Mouse (Mus musculus): ENCODE measurements at regions not wholly inside any gene's neighbourhood (a gene's known extent, or its start where the extent isn't known, plus 50 kb on each side); places are given as distances from the start of the nearest gene placed in this dataset.

GRCm38 (mm10) chr15:62861422-62861821 lies 983.6 kb downstream of the Gsdmc2 start:
- Histone ChIP-seq H3K27me3 (ENCODE audit: control insufficient read depth, insufficient read depth, low read length) (no peaks in the 10 kb centered on the region), H3K9ac (ENCODE audit: low read depth, low read length) (no peak overlapping the region), H3K9me3 (ENCODE audit: control insufficient read depth, low read length) (no peaks in the 10 kb centered on the region), H3K27ac (ENCODE audit: low read depth, low read length) (no peak overlapping the region), H3K4me3 (ENCODE audit: low read depth, low read length) (no peak overlapping the region), H3K36me3 (ENCODE audit: control insufficient read depth, insufficient read depth, low read length) (no peaks in the 10 kb centered on the region), H3K4me1 (replicated peaks; ENCODE audit: control insufficient read depth, insufficient read depth, low read length) (no peaks in the 10 kb centered on the region), H3K4me2 (replicated peaks; ENCODE audit: low read depth, low read length) (no peak overlapping the region)
- no peak for DNase-seq (ENCODE audit: low spot score)
- ATAC-seq (ENCODE audit: low FRiP score) = no peak

- no peak overlapping the region for H3K9ac ChIP-seq (ENCODE audit: low read depth, low read length)
- no peak for DNase-seq (ENCODE audit: low spot score)
- H3K27ac ChIP-seq (ENCODE audit: low read depth, low read length) = no peak overlapping the region
- no peaks in the 10 kb centered on the region for H3K9me3 ChIP-seq (ENCODE audit: control insufficient read depth, low read length)
- H3K4me2 ChIP-seq (replicated peaks; ENCODE audit: low read depth, low read length) = no peak overlapping the region
- ATAC-seq (ENCODE audit: low FRiP score) = no peak
- no peaks in the 10 kb centered on the region for H3K36me3 ChIP-seq (ENCODE audit: control insufficient read depth, insufficient read depth, low read length)
- no peaks in the 10 kb centered on the region for H3K27me3 ChIP-seq (ENCODE audit: control insufficient read depth, insufficient read depth, low read length)
- H3K4me1 ChIP-seq (replicated peaks; ENCODE audit: control insufficient read depth, insufficient read depth, low read length) = no peaks in the 10 kb centered on the region
- no peak overlapping the region for H3K4me3 ChIP-seq (ENCODE audit: low read depth, low read length)
Measured at GRCm38 (mm10) chr15:62849326-62849725, 995.7 kb downstream of the Gsdmc2 start.

GRCm38 (mm10) chr15:62845884-62846283 lies 999.1 kb downstream of the Gsdmc2 start:
- no peak overlapping the region for H3K9ac ChIP-seq (ENCODE audit: low read depth, low read length)
- 86% methylated on average over 3 of the region's 3 CpGs for WGBS
- no peaks in the 10 kb centered on the region for H3K36me3 ChIP-seq (ENCODE audit: control insufficient read depth, insufficient read depth, low read length)
- DNase-seq (ENCODE audit: low spot score) (no peak), ATAC-seq (ENCODE audit: low FRiP score) (no peak)
- no peaks in the 10 kb centered on the region for H3K9me3 ChIP-seq (ENCODE audit: control insufficient read depth, low read length)
- no peak overlapping the region for H3K27ac ChIP-seq (ENCODE audit: low read depth, low read length)
- H3K4me1 ChIP-seq (replicated peaks; ENCODE audit: control insufficient read depth, insufficient read depth, low read length) = no peaks in the 10 kb centered on the region
- H3K4me3 ChIP-seq (ENCODE audit: low read depth, low read length) = no peak overlapping the region
- H3K27me3 ChIP-seq (ENCODE audit: control insufficient read depth, insufficient read depth, low read length) = no peaks in the 10 kb centered on the region
- no peak overlapping the region for H3K4me2 ChIP-seq (replicated peaks; ENCODE audit: low read depth, low read length)

GRCm38 (mm10) chr15:62825586-62825985 lies 1019.4 kb downstream of the Gsdmc2 start:
- ATAC-seq (ENCODE audit: low FRiP score) = no peak
- Histone ChIP-seq H3K36me3 (ENCODE audit: control insufficient read depth, insufficient read depth, low read length) (no peaks in the 10 kb centered on the region), H3K27ac (ENCODE audit: low read depth, low read length) (no peak overlapping the region), H3K4me2 (replicated peaks; ENCODE audit: low read depth, low read length) (no peak overlapping the region), H3K9ac (ENCODE audit: low read depth, low read length) (no peak overlapping the region), H3K4me1 (replicated peaks; ENCODE audit: control insufficient read depth, insufficient read depth, low read length) (no peaks in the 10 kb centered on the region), H3K27me3 (ENCODE audit: control insufficient read depth, insufficient read depth, low read length) (no peaks in the 10 kb centered on the region), H3K9me3 (ENCODE audit: control insufficient read depth, low read length) (no peaks in the 10 kb centered on the region), H3K4me3 (ENCODE audit: low read depth, low read length) (no peak overlapping the region)
- DNase-seq (ENCODE audit: low spot score) = no peak

GRCm38 (mm10) chr15:62823861-62824518 lies 1021.0 kb downstream of the Gsdmc2 start:
- Histone ChIP-seq H3K9me3 (ENCODE audit: control insufficient read depth, low read length) (no peaks in the 10 kb centered on the region), H3K27me3 (ENCODE audit: control insufficient read depth, insufficient read depth, low read length) (no peaks in the 10 kb centered on the region), H3K9ac (ENCODE audit: low read depth, low read length) (no peak overlapping the region), H3K4me1 (replicated peaks; ENCODE audit: control insufficient read depth, insufficient read depth, low read length) (no peaks in the 10 kb centered on the region), H3K4me2 (replicated peaks; ENCODE audit: low read depth, low read length) (no peak overlapping the region), H3K36me3 (ENCODE audit: control insufficient read depth, insufficient read depth, low read length) (no peaks in the 10 kb centered on the region), H3K4me3 (ENCODE audit: low read depth, low read length) (no peak overlapping the region), H3K27ac (ENCODE audit: low read depth, low read length) (no peak overlapping the region)
- DNase-seq (ENCODE audit: low spot score) (no peak), ATAC-seq (ENCODE audit: low FRiP score) (no peak)
- 92% methylated on average over 1 of the region's 1 CpGs for WGBS

GRCm38 (mm10) chr15:62822305-62822704 lies 1022.7 kb downstream of the Gsdmc2 start:
- no peaks in the 10 kb centered on the region for H3K4me1 ChIP-seq (replicated peaks; ENCODE audit: control insufficient read depth, insufficient read depth, low read length)
- no peak for ATAC-seq (ENCODE audit: low FRiP score)

GRCm38 (mm10) chr15:62813093-62813492 lies 1031.9 kb downstream of the Gsdmc2 start:
- 77% methylated on average over 1 of the region's 1 CpGs for WGBS
- DNase-seq (ENCODE audit: low spot score) (no peak), ATAC-seq (ENCODE audit: low FRiP score) (no peak)
- Histone ChIP-seq H3K27ac (ENCODE audit: low read depth, low read length) (no peak overlapping the region), H3K4me3 (ENCODE audit: low read depth, low read length) (no peak overlapping the region), H3K4me2 (replicated peaks; ENCODE audit: low read depth, low read length) (no peak overlapping the region), H3K9me3 (ENCODE audit: control insufficient read depth, low read length) (no peaks in the 10 kb centered on the region), H3K27me3 (ENCODE audit: control insufficient read depth, insufficient read depth, low read length) (no peaks in the 10 kb centered on the region), H3K9ac (ENCODE audit: low read depth, low read length) (no peak overlapping the region), H3K4me1 (replicated peaks; ENCODE audit: control insufficient read depth, insufficient read depth, low read length) (no peaks in the 10 kb centered on the region), H3K36me3 (ENCODE audit: control insufficient read depth, insufficient read depth, low read length) (no peaks in the 10 kb centered on the region)

More at GRCm38 (mm10) chr15:62822305-62822704, 1022.7 kb downstream of the Gsdmc2 start:
- Histone ChIP-seq H3K9me3 (ENCODE audit: control insufficient read depth, low read length) (no peaks in the 10 kb centered on the region), H3K36me3 (ENCODE audit: control insufficient read depth, insufficient read depth, low read length) (no peaks in the 10 kb centered on the region), H3K4me2 (replicated peaks; ENCODE audit: low read depth, low read length) (no peak overlapping the region), H3K27me3 (ENCODE audit: control insufficient read depth, insufficient read depth, low read length) (no peaks in the 10 kb centered on the region), H3K4me3 (ENCODE audit: low read depth, low read length) (no peak overlapping the region), H3K9ac (ENCODE audit: low read depth, low read length) (no peak overlapping the region), H3K27ac (ENCODE audit: low read depth, low read length) (no peak overlapping the region)
- no peak for DNase-seq (ENCODE audit: low spot score)

- ATAC-seq (ENCODE audit: low FRiP score) = no peak
- 78% methylated on average over 2 of the region's 2 CpGs for WGBS
- H3K4me2 ChIP-seq (replicated peaks; ENCODE audit: low read depth, low read length) = no peak overlapping the region
- H3K4me1 ChIP-seq (replicated peaks; ENCODE audit: control insufficient read depth, insufficient read depth, low read length) = no peaks in the 10 kb centered on the region
- H3K9ac ChIP-seq (ENCODE audit: low read depth, low read length) = no peak overlapping the region
- H3K4me3 ChIP-seq (ENCODE audit: low read depth, low read length) = no peak overlapping the region
- no peak overlapping the region for H3K27ac ChIP-seq (ENCODE audit: low read depth, low read length)
- no peak for DNase-seq (ENCODE audit: low spot score)
- no peaks in the 10 kb centered on the region for H3K36me3 ChIP-seq (ENCODE audit: control insufficient read depth, insufficient read depth, low read length)
- H3K27me3 ChIP-seq (ENCODE audit: control insufficient read depth, insufficient read depth, low read length) = no peaks in the 10 kb centered on the region
- H3K9me3 ChIP-seq (ENCODE audit: control insufficient read depth, low read length) = no peaks in the 10 kb centered on the region
Measured at GRCm38 (mm10) chr15:62812026-62812425, 1033.0 kb downstream of the Gsdmc2 start.

- Histone ChIP-seq H3K4me3 (ENCODE audit: low read depth, low read length) (no peak overlapping the region), H3K27ac (ENCODE audit: low read depth, low read length) (no peak overlapping the region), H3K9ac (ENCODE audit: low read depth, low read length) (no peak overlapping the region), H3K4me1 (replicated peaks; ENCODE audit: control insufficient read depth, insufficient read depth, low read length) (no peaks in the 10 kb centered on the region), H3K36me3 (ENCODE audit: control insufficient read depth, insufficient read depth, low read length) (no peaks in the 10 kb centered on the region), H3K4me2 (replicated peaks; ENCODE audit: low read depth, low read length) (no peak overlapping the region), H3K27me3 (ENCODE audit: control insufficient read depth, insufficient read depth, low read length) (no peaks in the 10 kb centered on the region), H3K9me3 (ENCODE audit: control insufficient read depth, low read length) (no peaks in the 10 kb centered on the region)
- 91% methylated on average over 3 of the region's 3 CpGs for WGBS
- ATAC-seq (ENCODE audit: low FRiP score) (no peak), DNase-seq (ENCODE audit: low spot score) (no peak)
Measured at GRCm38 (mm10) chr15:62809320-62809719, 1035.7 kb downstream of the Gsdmc2 start.
